25 mouse cellular contexts compared by ENCODE assay signal in the genomic region with DNA sequence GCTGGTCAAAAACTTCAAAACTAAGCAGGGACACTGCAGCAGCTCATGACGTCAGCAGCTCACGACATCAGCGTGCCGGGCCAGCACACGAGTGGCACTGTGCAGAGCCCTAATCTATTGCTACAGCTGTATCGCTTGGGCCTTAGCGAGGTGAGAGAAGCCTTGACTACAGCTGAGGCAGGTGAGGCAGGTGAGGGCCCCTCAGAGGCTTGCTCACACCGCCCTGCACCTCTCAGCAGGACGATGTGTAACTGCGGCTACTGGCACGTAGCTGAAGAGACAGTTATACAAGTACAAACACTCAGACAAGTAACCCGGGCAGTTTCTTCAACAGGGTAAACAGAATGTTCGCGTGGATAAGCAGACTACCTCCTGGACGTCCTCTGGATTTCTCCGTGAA. TPM values are rescaled to one million over a fixed set of nuclear protein-coding genes. Genes with fewer than 3 reads are reported as not detected.
DNase-seq lines count a peak whose midpoint lies in the region; ATAC-seq lines count a peak whose summit lies in the region.
"Had no signal": no experiment of that assay in that cellular context is flagged by ENCODE, and none has a peak within 500 bp of the region (broad histone marks: within the 10 kb centered on the region; RNA-seq: fewer than 3 reads in every experiment).

No protein-coding gene starts in this region.

- H3K9me3 ChIP-seq in lung, embryonic 16.5 days (ENCODE audit: control insufficient read depth, low read length), result no peaks in the 10 kb centered on the region
- H3K9me3 ChIP-seq in intestine, embryonic 16.5 days (ENCODE audit: control insufficient read depth, low read length), result no peaks in the 10 kb centered on the region
- H3K9me3 ChIP-seq: embryonic facial prominence, embryonic 12.5 days; embryonic facial prominence, embryonic 15.5 days; G1E; hindbrain, embryonic 12.5 days had no signal

- peak overlapping the region; percentile 51 for H3K27ac ChIP-seq in lung, embryonic 16.5 days (ENCODE audit: low read length)
- H3K27ac ChIP-seq in intestine, embryonic 16.5 days (ENCODE audit: low read length), result no peak overlapping the region
- H3K27ac ChIP-seq: embryonic facial prominence, embryonic 12.5 days; embryonic facial prominence, embryonic 15.5 days; gastrocnemius, adult 2 months; hindbrain, embryonic 12.5 days had no signal

- peaks cover 14% of the 10 kb centered on the region for H3K4me1 ChIP-seq in lung, embryonic 16.5 days (replicated peaks; ENCODE audit: control insufficient read depth, insufficient read depth, low read length)
- peaks cover 10% of the 10 kb centered on the region for H3K4me1 ChIP-seq in intestine, embryonic 16.5 days (ENCODE audit: control insufficient read depth, insufficient read depth, low read length)
- H3K4me1 ChIP-seq: embryonic facial prominence, embryonic 12.5 days; embryonic facial prominence, embryonic 15.5 days had no signal

- DNase-seq in lung, adult 18-20 months, result peak; percentile 18 to 59
- DNase-seq in lung, postnatal 10 days, result no peak
- DNase-seq in lung, postnatal 25 days (ENCODE audit: low spot score), result no peak
- DNase-seq in lung, postnatal 36 days, result peak; percentile 51
- DNase-seq in adrenal gland, postnatal 25 days, result no peak
- DNase-seq: adrenal gland, postnatal 10 days; B cell, adult 2 months; cerebellum, adult 11 months; cerebellum, adult 2 months; cerebellum, adult 9-11 months; cerebellum, postnatal 25 days; forebrain, postnatal 0 days; gastrocnemius, adult 2 months; gastrocnemius, postnatal 14 days; heart, adult 11 months had no signal

- WGBS in lung, embryonic 16.5 days, result 66% methylated on average over 16 of the region's 16 CpGs
- 74% methylated on average over 16 of the region's 16 CpGs for WGBS in intestine, embryonic 16.5 days

- no peak overlapping the region; the same call in 1 of the 2 replicates for H3K9ac ChIP-seq in lung, embryonic 16.5 days (ENCODE audit: low read length)
- no peak overlapping the region for H3K9ac ChIP-seq in intestine, embryonic 16.5 days (ENCODE audit: low read depth, low read length)
- H3K9ac ChIP-seq: embryonic facial prominence, embryonic 12.5 days; embryonic facial prominence, embryonic 15.5 days; forebrain, postnatal 0 days; hindbrain, embryonic 12.5 days had no signal

- H3K4me3 ChIP-seq in lung, embryonic 16.5 days (ENCODE audit: low read length), result no peak overlapping the region
- H3K4me3 ChIP-seq in intestine, embryonic 16.5 days (ENCODE audit: low read length), result no peak overlapping the region
- H3K4me3 ChIP-seq: embryonic facial prominence, embryonic 12.5 days; embryonic facial prominence, embryonic 15.5 days; gastrocnemius, adult 2 months; hindbrain, embryonic 12.5 days had no signal

- ATAC-seq in lung, embryonic 16.5 days (ENCODE audit: low read depth), result peak; percentile 85
- ATAC-seq in intestine, embryonic 16.5 days, result peak; percentile 52
- ATAC-seq: forebrain, embryonic 14.5 days; forebrain, postnatal 0 days; Patski had no signal

- H3K36me3 ChIP-seq in lung, embryonic 16.5 days (ENCODE audit: control insufficient read depth, insufficient read depth, low read length), result no peaks in the 10 kb centered on the region
- H3K36me3 ChIP-seq in intestine, embryonic 16.5 days (ENCODE audit: control insufficient read depth, insufficient read depth, low read length), result no peaks in the 10 kb centered on the region

- no peaks in the 10 kb centered on the region for H3K27me3 ChIP-seq in lung, embryonic 16.5 days (ENCODE audit: control insufficient read depth, insufficient read depth, low read depth, low read length)
- no peaks in the 10 kb centered on the region for H3K27me3 ChIP-seq in intestine, embryonic 16.5 days (replicated peaks; ENCODE audit: control insufficient read depth, insufficient read depth, low read length)
- H3K27me3 ChIP-seq: CH12.LX; embryonic facial prominence, embryonic 12.5 days; embryonic facial prominence, embryonic 15.5 days; hindbrain, embryonic 12.5 days; Patski had no signal

- peak overlapping the region; percentile 9; the same call in 1 of the 2 replicates for H3K4me2 ChIP-seq in lung, embryonic 16.5 days (ENCODE audit: low read depth, low read length)
- no peak overlapping the region for H3K4me2 ChIP-seq in intestine, embryonic 16.5 days (ENCODE audit: low read depth, low read length)
- H3K4me2 ChIP-seq: embryonic facial prominence, embryonic 12.5 days; embryonic facial prominence, embryonic 15.5 days; heart, embryonic 11.5 days; hindbrain, embryonic 12.5 days had no signal

RNA-seq across cellular contexts. Expression of a gene that starts 6.9 kb away (rescaled TPM):
- polyA plus RNA-seq in lung, embryonic 16.5 days (2015; fragmentation: Nextera tagmentation; extraction: Ambion mirVana), result 15.5 and 16.4 TPM in 2 replicates
- polyA plus RNA-seq in intestine, embryonic 16.5 days (2015; fragmentation: Nextera tagmentation; extraction: Ambion mirVana), result 11.8 and 12.1 TPM in 2 replicates
- total RNA-seq in adrenal gland, postnatal 25 days (2021), result 24.9 and 27.1 TPM in 2 replicates

RNA-seq across cellular contexts. Expression of a gene that starts 20.2 kb away (rescaled TPM):
- 33.7 and 40.5 TPM in 2 replicates for polyA plus RNA-seq in lung, embryonic 16.5 days (2015; fragmentation: Nextera tagmentation; extraction: Ambion mirVana)
- 30.9 and 33.6 TPM in 2 replicates for polyA plus RNA-seq in intestine, embryonic 16.5 days (2015; fragmentation: Nextera tagmentation; extraction: Ambion mirVana)
- total RNA-seq in adrenal gland, postnatal 25 days (2021), result 44.3 and 56.8 TPM in 2 replicates

Comparison
In these comparisons a context has a peak if more than half of its experiments do, and no peak if none do; other contexts are left out.
1. DNase-seq: peak in lung, adult 18-20 months (2 of 2) and lung, postnatal 36 days (single experiment); none in lung, postnatal 10 days (single experiment), lung, postnatal 25 days (single experiment) and adrenal gland, postnatal 25 days (single experiment).